Mouse (Mus musculus) adrenal gland, postnatal 10 days (tissue): Measurements from ENCODE around the gene Tmbim7. TPM values are rescaled to one million over a fixed set of nuclear protein-coding genes. Genes with fewer than 3 reads are reported as not detected.
A peak's percentile ranks its signal among the peaks of the same experiment; 100 is the strongest.
"Not testable (repeated sequence)": the region's sequence is repeated elsewhere in the genome, so short reads cannot be mapped to it uniquely, and the experiment has no call there.

Source experiments
- DNase-seq: peaks from one replicate; pipeline ENCODE4 v3.0.0; 2021; ENCODE audit warnings: mixed read lengths
- long read RNA-seq, 2 experiments: library from polyadenylated mRNA; stranded (forward); transcript quantifications; one replicate each; pipeline ENCODE4 v2.0.0; 2021
- total RNA-seq, 2 experiments: library from RNA; stranded (reverse); gene quantifications; 2 replicates each; pipeline ENCODE4 v1.2.3; 2021

The Tmbim7 gene
- total RNA-seq: not detected
- long read RNA-seq, experiment 1: 0 reads
- long read RNA-seq, experiment 2: 0 reads

- DNase-seq: no peak
Observed at GRCm38 (mm10) chr5:3650881-3651280, at the start of gene Tmbim7. Gene Tmbim7 (plus strand): TSS chr5:3651181.

GRCm38 (mm10) chr5:3607114-3607513 lies 43.9 kb upstream of the Tmbim7 start:
- no peak for DNase-seq

- DNase-seq: peak; percentile 6
Observed at GRCm38 (mm10) chr5:3609241-3609640, 41.7 kb upstream of the Tmbim7 start.

GRCm38 (mm10) chr5:3611835-3612234 lies 39.1 kb upstream of the Tmbim7 start:
- not testable (repeated sequence) for DNase-seq

GRCm38 (mm10) chr5:3620486-3620885 lies 30.5 kb upstream of the Tmbim7 start:
- DNase-seq: no peak

GRCm38 (mm10) chr5:3630055-3630454 lies 20.9 kb upstream of the Tmbim7 start:
- DNase-seq: no peak

- DNase-seq: no peak
Observed at GRCm38 (mm10) chr5:3631512-3632271, 19.3 kb upstream of the Tmbim7 start.

- DNase-seq: no peak
Observed at GRCm38 (mm10) chr5:3632285-3632684, 18.7 kb upstream of the Tmbim7 start.

GRCm38 (mm10) chr5:3633315-3633714 lies 17.7 kb upstream of the Tmbim7 start:
- DNase-seq: no peak

- no peak for DNase-seq
Observed at GRCm38 (mm10) chr5:3633951-3634350, 17.0 kb upstream of the Tmbim7 start.

GRCm38 (mm10) chr5:3635286-3635685 lies 15.7 kb upstream of the Tmbim7 start:
- DNase-seq: no peak

GRCm38 (mm10) chr5:3644621-3645020 lies 6.4 kb upstream of the Tmbim7 start:
- DNase-seq: no peak

- no peak for DNase-seq
Observed at GRCm38 (mm10) chr5:3645326-3645725, 5.7 kb upstream of the Tmbim7 start.

GRCm38 (mm10) chr5:3646539-3646938 lies 4.4 kb upstream of the Tmbim7 start:
- DNase-seq: no peak

GRCm38 (mm10) chr5:3646991-3647707 lies 3.8 kb upstream of the Tmbim7 start:
- peak; percentile 63 for DNase-seq

GRCm38 (mm10) chr5:3647708-3648121 lies 3.3 kb upstream of the Tmbim7 start:
- peak; percentile 92 for DNase-seq

GRCm38 (mm10) chr5:3648206-3648848 lies 2.7 kb upstream of the Tmbim7 start:
- DNase-seq: no peak

- no peak for DNase-seq
Observed at GRCm38 (mm10) chr5:3648849-3649210, 2.2 kb upstream of the Tmbim7 start.

- no peak for DNase-seq
Observed at GRCm38 (mm10) chr5:3651621-3652020, 640 bp downstream of the Tmbim7 start.

- not testable (repeated sequence) for DNase-seq
Observed at GRCm38 (mm10) chr5:3652903-3653575, 2.1 kb downstream of the Tmbim7 start.

- DNase-seq: no peak
Observed at GRCm38 (mm10) chr5:3653801-3654200, 2.8 kb downstream of the Tmbim7 start.

- no peak for DNase-seq
Observed at GRCm38 (mm10) chr5:3657085-3657484, 6.1 kb downstream of the Tmbim7 start, which contains the start of gene Gatad1. Gene Gatad1 (minus strand): TSS chr5:3657185.
